Mouse (Mus musculus): ENCODE data around the gene Ttll5. TPM values are rescaled to one million over a fixed set of nuclear protein-coding genes. Genes with fewer than 3 reads are reported as not detected.
A peak's percentile ranks its signal among the peaks of the same experiment; 100 is the strongest.

The Ttll5 gene
- total RNA-seq, 2 experiments from 2014 or later = 13.1 to 24.7 TPM

DNA sequence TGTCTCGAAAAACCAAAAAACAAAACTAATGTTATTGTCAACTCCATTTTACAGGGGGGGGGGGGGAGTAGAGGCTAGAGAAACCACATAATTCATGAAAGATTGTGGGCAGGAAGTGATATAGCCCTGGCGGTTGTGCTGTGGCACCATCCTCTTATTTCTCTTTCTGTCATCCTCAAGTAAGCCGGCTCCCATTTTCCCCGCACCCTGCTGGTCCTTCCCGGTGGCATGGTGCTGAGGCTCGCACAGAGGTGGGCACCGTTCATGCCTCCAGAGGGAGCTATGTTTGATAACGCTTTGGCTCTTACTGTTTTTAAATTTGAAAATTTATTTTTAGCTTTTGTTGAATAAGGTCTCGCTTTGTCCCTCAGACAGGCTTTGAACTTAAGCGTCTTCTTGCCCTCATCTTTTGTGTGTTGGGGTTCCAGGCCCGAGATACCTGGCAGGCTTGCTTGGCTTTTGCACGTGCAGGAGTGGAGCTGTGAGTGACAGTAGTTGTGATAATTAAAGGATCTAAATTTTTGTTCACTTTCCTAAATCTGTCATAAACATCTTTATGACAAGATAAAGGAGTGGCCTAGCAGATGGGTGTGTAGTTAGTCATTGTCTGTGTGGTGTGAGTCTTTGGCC, 15.0 kb downstream of the Ttll5 start:
- no peak for DNase-seq

GRCm38 (mm10) chr12:85848164-85848958, 23.9 kb downstream of the Ttll5 start:
- peak; percentile 42 for DNase-seq

- no peak for DNase-seq
These were observed 26.2 kb downstream of the Ttll5 start for GRCm38 (mm10) chr12:85850661-85851060.

- DNase-seq = no peak
These were observed 29.4 kb downstream of the Ttll5 start for GRCm38 (mm10) chr12:85853836-85854235.

GRCm38 (mm10) chr12:85854271-85854670, 29.8 kb downstream of the Ttll5 start:
- DNase-seq = no peak

GRCm38 (mm10) chr12:85857300-85857699, 32.8 kb downstream of the Ttll5 start:
- DNase-seq = no peak

- no peak for DNase-seq
These were observed 34.7 kb downstream of the Ttll5 start for GRCm38 (mm10) chr12:85859111-85859510.

DNA sequence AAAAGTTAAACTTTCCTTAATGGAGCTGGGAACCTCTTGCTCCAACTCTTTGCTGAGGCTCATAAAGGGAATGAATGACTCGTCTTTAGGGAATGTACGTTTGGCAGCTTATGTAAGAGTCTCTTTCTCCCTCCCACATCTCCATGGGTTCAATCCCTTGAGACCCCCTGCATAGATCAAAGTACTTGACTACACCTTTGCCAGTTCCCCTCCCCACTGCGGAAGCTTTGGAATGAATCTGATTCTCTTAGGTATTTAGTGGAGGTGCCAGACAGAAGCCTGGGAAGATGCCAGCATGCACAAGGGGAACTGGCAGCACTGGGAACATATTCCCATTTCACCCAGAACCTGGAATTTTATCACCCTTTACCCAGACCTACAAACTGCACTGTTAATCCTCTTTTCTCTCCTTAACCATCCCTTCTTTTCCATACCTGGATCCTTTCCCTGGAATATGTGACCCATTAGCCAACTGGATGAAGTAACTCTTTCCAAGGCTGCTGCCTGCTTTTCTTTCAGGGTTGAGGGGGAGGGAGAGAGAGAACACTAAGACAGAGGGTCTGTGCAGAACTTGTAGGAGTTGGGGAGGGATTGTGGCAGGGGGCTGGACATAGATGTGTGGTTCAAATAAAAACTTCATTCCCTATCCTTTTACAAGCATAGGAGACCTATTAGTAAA, 35.2 kb downstream of the Ttll5 start:
- DNase-seq = peak; percentile 56

GRCm38 (mm10) chr12:85862514-85862913, 38.1 kb downstream of the Ttll5 start:
- DNase-seq = peak; percentile 15

- DNase-seq = no peak
These were observed 41.1 kb downstream of the Ttll5 start for GRCm38 (mm10) chr12:85865526-85865925.

GRCm38 (mm10) chr12:85866624-85867023, 42.2 kb downstream of the Ttll5 start:
- no peak for DNase-seq

DNA sequence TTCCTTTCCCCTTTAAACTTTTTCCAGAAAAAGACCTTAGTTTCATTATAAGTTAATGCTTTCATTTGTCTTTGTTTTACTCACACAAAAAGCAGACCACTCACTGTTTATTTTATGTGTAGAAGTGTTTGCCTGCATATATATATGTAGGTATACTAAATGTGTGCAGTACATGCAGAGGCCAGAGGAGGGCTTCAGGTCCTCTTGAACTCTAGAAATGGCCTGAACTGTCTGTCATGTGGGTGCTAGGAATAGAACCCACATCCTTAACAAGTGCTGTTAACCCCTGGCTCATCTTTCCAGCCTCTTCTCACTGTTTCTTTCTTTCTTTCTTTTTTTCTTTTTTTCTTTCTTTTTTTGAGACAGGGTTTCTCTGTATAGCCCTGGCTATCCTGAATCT, 42.7 kb downstream of the Ttll5 start:
- DNase-seq = no peak

- DNase-seq = peak; percentile 59
These were observed 45.0 kb downstream of the Ttll5 start for GRCm38 (mm10) chr12:85869423-85869822.

GRCm38 (mm10) chr12:85879631-85880314, 55.3 kb downstream of the Ttll5 start:
- peak; percentile 46 for DNase-seq

GRCm38 (mm10) chr12:85885024-85885423, 60.6 kb downstream of the Ttll5 start:
- DNase-seq = no peak

GRCm38 (mm10) chr12:85890054-85890453, 65.6 kb downstream of the Ttll5 start:
- DNase-seq = no peak

DNA sequence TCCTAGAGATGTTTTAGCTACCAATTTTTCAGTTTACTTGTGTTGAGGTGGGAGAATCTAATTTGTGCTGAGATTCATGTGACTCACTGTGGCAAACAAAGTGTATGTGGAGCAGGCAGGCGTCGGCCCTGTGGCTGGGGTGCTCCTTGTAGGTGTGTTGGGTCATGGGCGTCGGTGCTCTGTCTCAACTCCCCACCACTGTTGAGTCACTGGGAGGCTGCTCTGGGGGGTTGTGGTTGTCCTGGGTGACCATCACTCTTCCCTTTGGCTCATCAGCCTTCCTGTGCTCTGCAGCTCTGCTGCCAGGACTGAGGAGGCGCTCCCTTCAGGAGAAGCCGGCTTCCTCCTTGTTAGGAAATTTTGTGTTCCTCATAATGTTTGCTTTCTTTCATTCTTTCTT, 79.5 kb downstream of the Ttll5 start:
- DNase-seq = no peak

- DNase-seq = no peak
These were observed 81.2 kb downstream of the Ttll5 start for GRCm38 (mm10) chr12:85905666-85906065.

DNA sequence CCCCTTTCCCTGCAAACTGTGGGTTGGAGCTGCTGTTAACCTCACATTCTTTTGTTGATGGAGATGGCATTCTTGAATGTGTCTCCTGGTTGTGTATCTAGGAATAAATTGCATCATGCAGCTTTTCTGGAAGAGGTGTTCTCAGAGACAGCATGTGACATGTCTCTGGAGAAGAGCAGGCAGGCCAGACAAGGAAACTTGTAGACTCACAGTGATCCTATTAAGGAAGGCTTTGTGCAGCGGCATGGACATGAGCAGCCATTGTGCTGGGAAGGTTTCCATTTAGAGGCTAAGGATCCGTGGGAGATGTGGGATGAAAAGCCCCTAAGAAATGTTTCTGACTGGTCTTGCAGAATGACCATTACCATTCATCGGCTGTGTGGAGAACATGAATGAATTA, 83.4 kb downstream of the Ttll5 start:
- no peak for DNase-seq

DNA sequence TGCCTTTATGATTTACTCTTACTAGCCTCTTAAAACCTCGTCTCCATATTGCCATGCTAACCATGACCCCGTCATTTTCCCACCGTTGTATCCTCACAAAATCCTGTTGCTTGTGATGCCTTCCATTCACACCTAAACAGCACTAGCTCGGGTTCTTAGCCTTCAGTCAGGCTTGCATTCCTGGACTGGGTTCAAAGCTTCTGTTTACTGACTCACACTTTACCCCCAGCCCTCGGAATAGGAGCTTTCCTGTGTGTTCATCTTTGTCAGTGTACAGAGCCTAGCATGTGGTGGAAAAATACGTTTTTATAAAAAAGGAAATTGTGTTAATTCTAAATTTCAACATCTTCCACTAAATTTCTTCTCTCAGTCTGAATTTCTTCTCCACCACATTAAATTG, 86.4 kb downstream of the Ttll5 start:
- DNase-seq = no peak

- no peak for DNase-seq
These were observed 88.4 kb downstream of the Ttll5 start for GRCm38 (mm10) chr12:85912712-85913504.

- no peak for DNase-seq
These were observed 102.4 kb downstream of the Ttll5 start for GRCm38 (mm10) chr12:85926897-85927296.
